Mouse (Mus musculus) kidney, embryonic 15.5 days (tissue): ENCODE results near the gene Gamt. TPM values are rescaled to one million over a fixed set of nuclear protein-coding genes. Genes with fewer than 3 reads are reported as not detected.

Experiments used
- ATAC-seq: fragments of 200-750 bp; cut with Nextera tagmentation; replicated peaks from 2 replicates; pipeline ENCODE4 v1.8.0; 2017; ENCODE audit warnings: moderate TSS enrichment; ENCODE audit not compliant: low FRiP score
- H3K27ac ChIP-seq: fragments of 300-500 bp; sonication (generic); 2 replicates; pipeline ENCODE4 v1.5.1; 2015; ENCODE audit warnings: mild to moderate bottlenecking, inconsistent platforms
- H3K27me3 ChIP-seq: fragments of 300-500 bp; sonication (generic); 2 replicates; pipeline ENCODE4 v1.6.1; 2015; ENCODE audit warnings: inconsistent platforms
- H3K36me3 ChIP-seq: fragments of 300-500 bp; sonication (generic); 2 replicates; pipeline ENCODE4 v1.6.1; 2015; ENCODE audit warnings: inconsistent platforms
- H3K4me1 ChIP-seq: fragments of 300-500 bp; sonication (generic); 2 replicates; pipeline ENCODE4 v1.6.1; 2015; ENCODE audit warnings: inconsistent platforms
- H3K4me2 ChIP-seq: fragments of 300-500 bp; sonication (generic); 2 replicates; pipeline ENCODE4 v1.6.1; 2015; ENCODE audit warnings: moderate library complexity, mild to moderate bottlenecking, inconsistent platforms
- H3K4me3 ChIP-seq: fragments of 300-500 bp; sonication (generic); replicated peaks from 2 replicates; pipeline ENCODE4 v1.5.1; 2015; ENCODE audit warnings: mild to moderate bottlenecking, inconsistent platforms
- H3K9ac ChIP-seq: fragments of 300-500 bp; sonication (generic); 2 replicates; pipeline ENCODE4 v1.6.1; 2015; ENCODE audit warnings: mild to moderate bottlenecking, inconsistent platforms
- H3K9me3 ChIP-seq: fragments of 300-500 bp; sonication (generic); replicated peaks from 2 replicates; pipeline ENCODE4 v1.6.1; 2016; ENCODE audit warnings: inconsistent platforms
- WGBS: fragments of 180-500 bp; shearing (Covaris S2); methylation state at CpG from one replicate; pipeline ENCODE4 v1.1.7; 2015; ENCODE audit warnings: mixed read lengths; 5-methylcytosine and 5-hydroxymethylcytosine counted together
- polyA plus RNA-seq: library from polyadenylated mRNA; unstranded; fragments of >200 nt; fragmentation: Nextera tagmentation; extraction: Ambion mirVana; gene quantifications from 2 replicates; pipeline ENCODE4 v1.2.1, GENCODE M21; 2015

Gene Gamt
- 34.2 and 37.0 TPM in 2 replicates for polyA plus RNA-seq

DNA sequence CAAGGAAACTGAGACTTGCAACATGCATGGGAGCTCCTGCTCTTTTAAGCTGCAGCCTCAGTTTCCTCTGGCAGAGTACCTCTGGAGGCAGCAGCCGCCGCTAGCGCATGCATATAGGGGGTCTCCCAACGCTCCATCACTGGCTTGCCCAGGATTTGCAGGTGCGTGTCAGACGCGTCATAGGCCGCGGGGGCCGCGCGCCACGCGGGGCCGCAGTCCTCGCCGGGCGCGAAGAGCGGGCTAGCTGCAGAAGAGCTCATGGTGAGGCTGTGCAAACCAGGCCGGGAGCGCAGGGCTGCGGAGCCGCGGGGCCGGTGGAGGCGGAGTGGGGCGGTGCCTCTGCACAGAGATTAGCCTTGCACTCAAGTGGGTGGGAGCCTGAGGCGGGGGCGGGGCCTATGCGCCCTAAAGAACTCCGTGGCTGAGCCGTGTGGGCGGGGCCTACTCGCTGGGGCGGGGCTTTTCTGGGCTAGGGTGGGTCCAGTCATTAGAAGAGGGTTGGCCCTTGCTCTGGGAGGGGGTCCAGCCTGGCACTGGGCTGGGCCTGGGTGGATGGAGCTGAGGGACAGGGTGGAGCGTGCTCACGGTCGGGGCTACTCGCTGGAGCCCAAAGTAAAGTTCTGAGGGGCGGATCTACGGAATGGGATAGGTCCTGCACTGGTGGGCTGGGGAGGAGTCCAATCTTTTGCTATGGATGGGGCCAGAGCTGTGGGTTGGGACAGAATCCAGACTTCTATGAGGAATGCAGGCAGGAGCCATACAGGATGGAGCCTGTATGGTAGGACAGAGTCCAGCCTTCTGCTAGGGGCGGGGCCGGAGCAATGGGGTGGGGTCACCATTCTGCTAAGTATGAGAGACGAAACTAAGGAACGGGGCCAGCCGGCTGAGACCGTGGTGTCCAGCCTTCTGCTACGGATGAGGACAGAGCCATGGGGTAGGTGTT lies at the start of gene Gamt, which contains the start of gene Dazap1:
TSS of gene Gamt (minus strand) at position 371 of the 943 bp plus-strand sequence.
TSS of gene Dazap1 (plus strand) at position 845 of the 943 bp plus-strand sequence.
- peak within 1 kb of the TSS; percentile 55 for H3K4me3 ChIP-seq
- peak within 1 kb of the TSS; percentile 96 for H3K4me2 ChIP-seq
- no peaks in the 10 kb centered on the region for H3K9me3 ChIP-seq
- peak within 1 kb of the TSS; percentile 63 for H3K9ac ChIP-seq
- WGBS: under 1% methylated on average over 49 of the region's 49 CpGs
- peak; percentile 92 for ATAC-seq
- H3K27ac ChIP-seq: peak within 1 kb of the TSS; percentile 99
- peaks cover 46% of the 10 kb centered on the region for H3K4me1 ChIP-seq
- no peaks in the 10 kb centered on the region for H3K27me3 ChIP-seq
- peaks cover 32% of the 10 kb centered on the region for H3K36me3 ChIP-seq

DNA sequence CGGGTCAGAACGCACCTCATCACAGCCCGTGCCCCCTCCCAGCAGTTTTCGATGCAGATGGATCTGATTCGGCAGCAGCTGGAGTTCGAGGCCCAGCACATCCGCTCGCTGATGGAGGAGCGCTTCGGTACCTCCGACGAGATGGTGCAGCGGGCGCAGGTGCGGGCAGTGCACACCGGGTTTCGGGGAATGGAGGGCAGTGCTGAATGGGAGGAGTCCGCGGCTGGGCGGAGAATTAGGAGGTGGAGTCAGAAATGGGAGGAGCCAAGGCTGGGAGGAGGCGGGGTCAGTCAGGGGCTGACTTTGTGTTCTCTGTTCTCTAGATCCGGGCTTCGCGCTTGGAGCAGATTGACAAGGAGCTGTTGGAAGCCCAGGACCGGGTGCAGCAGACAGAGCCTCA lies 44.0 kb upstream of the Gamt start:
- Histone ChIP-seq H3K27ac (no peak overlapping the region), H3K4me1 (peaks cover 18% of the 10 kb centered on the region), H3K27me3 (peaks cover 79% of the 10 kb centered on the region), H3K9me3 (no peaks in the 10 kb centered on the region), H3K36me3 (no peaks in the 10 kb centered on the region), H3K9ac (no peak overlapping the region), H3K4me3 (peak overlapping the region; percentile 34), H3K4me2 (peak overlapping the region; percentile 56)
- 10% methylated on average over 25 of the region's 25 CpGs for WGBS
- peak; percentile 34 for ATAC-seq

- Histone ChIP-seq H3K9ac (no peak overlapping the region), H3K4me2 (peak overlapping the region; percentile 56), H3K27me3 (peaks cover 83% of the 10 kb centered on the region), H3K4me1 (peaks cover 18% of the 10 kb centered on the region), H3K4me3 (peak overlapping the region; percentile 34), H3K27ac (no peak overlapping the region), H3K36me3 (no peaks in the 10 kb centered on the region), H3K9me3 (no peaks in the 10 kb centered on the region)
- WGBS: 22% methylated on average over 12 of the region's 12 CpGs
- no peak for ATAC-seq
These were observed 43.6 kb upstream of the Gamt start for GRCm38 (mm10) chr10:80304458-80304857.

- WGBS: 12% methylated on average over 9 of the region's 9 CpGs
- Histone ChIP-seq H3K27me3 (peaks cover 98% of the 10 kb centered on the region), H3K27ac (no peak overlapping the region), H3K4me3 (0 out of 2 replicates have a peak overlapping the region, but pooled peaks have one; percentile 4), H3K4me1 (peaks cover 26% of the 10 kb centered on the region), H3K9ac (0 out of 2 replicates have a peak overlapping the region, but pooled peaks have one; percentile 17), H3K36me3 (no peaks in the 10 kb centered on the region), H3K9me3 (no peaks in the 10 kb centered on the region), H3K4me2 (peak overlapping the region; percentile 26)
- ATAC-seq: peak; percentile 53
These were observed 41.7 kb upstream of the Gamt start for GRCm38 (mm10) chr10:80302471-80302881.

DNA sequence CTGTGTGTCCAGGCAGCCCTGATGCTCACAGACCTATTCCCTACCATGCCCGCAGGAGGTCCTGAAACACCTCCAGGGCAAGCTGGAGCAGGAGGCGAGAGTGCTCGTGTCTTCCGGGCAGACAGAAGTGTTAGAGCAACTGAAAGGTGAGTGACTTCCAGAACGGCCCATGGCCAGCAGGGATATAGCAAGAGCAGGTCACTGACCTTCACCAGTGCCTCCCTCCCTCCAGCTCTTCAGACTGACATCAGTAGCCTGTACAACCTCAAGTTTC lies 41.2 kb upstream of the Gamt start:
- ATAC-seq: no peak
- Histone ChIP-seq H3K4me1 (peaks cover 26% of the 10 kb centered on the region), H3K27me3 (peaks cover 98% of the 10 kb centered on the region), H3K9ac (no peak overlapping the region), H3K9me3 (no peaks in the 10 kb centered on the region), H3K4me3 (0 out of 2 replicates have a peak overlapping the region, but pooled peaks have one; percentile 4), H3K4me2 (peak overlapping the region; percentile 26), H3K27ac (no peak overlapping the region), H3K36me3 (no peaks in the 10 kb centered on the region)
- WGBS: 57% methylated on average over 5 of the region's 5 CpGs

GRCm38 (mm10) chr10:80301256-80302081 lies 40.7 kb upstream of the Gamt start:
- H3K27ac ChIP-seq: no peak overlapping the region

DNA sequence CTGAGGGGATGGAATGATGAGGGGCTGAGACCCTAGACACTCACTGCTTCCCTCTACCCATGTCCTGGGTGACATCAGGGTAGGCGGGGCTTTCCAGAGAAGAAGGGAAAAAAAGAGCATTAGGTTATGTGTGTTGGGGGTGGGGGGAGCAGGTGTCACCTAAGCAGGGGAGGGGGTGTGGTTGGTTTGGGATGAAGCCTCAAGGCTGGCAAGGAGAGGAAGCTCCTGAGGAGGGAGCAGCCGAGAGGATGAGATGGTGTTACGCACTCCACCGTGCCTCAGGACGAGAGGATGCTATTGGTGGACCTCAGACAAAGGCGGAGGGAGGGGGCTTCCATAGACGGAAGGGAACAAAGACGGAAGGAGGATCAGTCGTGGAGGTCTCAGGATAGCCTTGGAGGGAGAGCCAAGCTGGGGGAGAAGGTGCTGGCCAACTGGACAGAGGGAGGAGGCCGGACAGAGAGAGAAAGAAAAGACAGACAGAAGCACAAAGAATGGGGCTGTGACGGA lies 39.9 kb upstream of the Gamt start:
- H3K27me3 ChIP-seq: peaks cover 91% of the 10 kb centered on the region

More at GRCm38 (mm10) chr10:80301256-80302081, 40.7 kb upstream of the Gamt start:
- no peak overlapping the region for H3K4me2 ChIP-seq
- no peaks in the 10 kb centered on the region for H3K36me3 ChIP-seq
- no peak overlapping the region for H3K9ac ChIP-seq
- ATAC-seq: no peak
- no peaks in the 10 kb centered on the region for H3K9me3 ChIP-seq
- H3K4me1 ChIP-seq: peaks cover 31% of the 10 kb centered on the region
- H3K27me3 ChIP-seq: peaks cover 98% of the 10 kb centered on the region
- H3K4me3 ChIP-seq: no peak overlapping the region
- 80% methylated on average over 10 of the region's 10 CpGs for WGBS

GRCm38 (mm10) chr10:80299824-80300223 lies 39.0 kb upstream of the Gamt start:
- no peak overlapping the region for H3K9ac ChIP-seq
- 52% methylated on average over 10 of the region's 10 CpGs for WGBS
- H3K4me3 ChIP-seq: no peak overlapping the region
- no peak for ATAC-seq
- H3K36me3 ChIP-seq: peaks cover 3% of the 10 kb centered on the region
- H3K4me2 ChIP-seq: no peak overlapping the region
- H3K9me3 ChIP-seq: no peaks in the 10 kb centered on the region
- H3K27me3 ChIP-seq: peaks cover 82% of the 10 kb centered on the region
- no peak overlapping the region for H3K27ac ChIP-seq
- H3K4me1 ChIP-seq: peaks cover 44% of the 10 kb centered on the region

More for the DNA sequence above, 39.9 kb upstream of the Gamt start:
- H3K4me1 ChIP-seq: peaks cover 38% of the 10 kb centered on the region
- 26% methylated on average over 11 of the region's 11 CpGs for WGBS
- H3K9me3 ChIP-seq: no peaks in the 10 kb centered on the region
- H3K36me3 ChIP-seq: no peaks in the 10 kb centered on the region
- no peak overlapping the region for H3K9ac ChIP-seq
- no peak for ATAC-seq
- no peak overlapping the region for H3K4me2 ChIP-seq
- no peak overlapping the region for H3K4me3 ChIP-seq
- no peak overlapping the region for H3K27ac ChIP-seq

GRCm38 (mm10) chr10:80299301-80299700 lies 38.5 kb upstream of the Gamt start:
- Histone ChIP-seq H3K27me3 (peaks cover 77% of the 10 kb centered on the region), H3K9me3 (no peaks in the 10 kb centered on the region)
- WGBS: 7% methylated on average over 15 of the region's 15 CpGs

DNA sequence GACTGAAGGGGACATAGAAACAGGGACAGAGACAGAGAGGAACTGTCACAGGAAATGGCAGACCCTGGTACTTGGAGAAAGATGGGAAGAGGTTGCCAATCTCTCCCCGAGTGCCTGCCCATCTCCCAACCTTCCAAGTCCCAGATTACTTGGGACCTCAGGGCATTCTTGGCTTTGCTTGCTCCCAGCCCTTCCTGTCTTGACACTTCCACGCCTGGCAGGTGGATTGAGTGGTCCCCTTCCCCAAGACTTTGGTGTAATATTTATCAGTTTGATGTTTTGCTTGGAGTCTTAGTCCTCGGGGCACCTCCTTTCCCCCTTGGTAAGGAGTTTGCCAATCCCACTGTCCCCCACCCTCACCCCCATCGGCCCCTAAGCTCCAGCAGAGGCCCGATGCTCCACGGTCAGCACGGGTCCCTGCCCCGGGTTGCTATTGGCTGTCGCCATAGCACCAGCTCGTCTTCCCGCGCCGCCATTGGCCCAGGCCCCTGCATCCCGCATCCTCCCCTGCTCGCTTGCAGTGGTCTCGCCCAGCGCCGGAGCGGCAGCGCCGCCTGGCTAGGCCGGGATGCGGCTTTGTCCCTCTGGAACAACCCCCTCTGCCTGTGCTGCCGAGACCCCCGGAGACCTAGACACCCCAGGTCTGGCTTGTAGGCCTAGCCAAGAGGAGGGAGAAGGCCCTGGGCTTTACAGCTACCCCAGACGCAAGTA lies 37.9 kb upstream of the Gamt start:
- ATAC-seq: no peak
- H3K36me3 ChIP-seq: peaks cover 14% of the 10 kb centered on the region
- H3K4me3 ChIP-seq: peak overlapping the region; percentile 18
- no peaks in the 10 kb centered on the region for H3K9me3 ChIP-seq
- peak overlapping the region; percentile 39 for H3K4me2 ChIP-seq
- peaks cover 71% of the 10 kb centered on the region for H3K27me3 ChIP-seq
- no peak overlapping the region for H3K27ac ChIP-seq
- peaks cover 53% of the 10 kb centered on the region for H3K4me1 ChIP-seq
- 4% methylated on average over 26 of the region's 26 CpGs for WGBS
- no peak overlapping the region for H3K9ac ChIP-seq

More at GRCm38 (mm10) chr10:80299301-80299700, 38.5 kb upstream of the Gamt start:
- ATAC-seq: no peak
- Histone ChIP-seq H3K9ac (no peak overlapping the region), H3K27ac (no peak overlapping the region), H3K4me1 (peaks cover 47% of the 10 kb centered on the region), H3K36me3 (peaks cover 8% of the 10 kb centered on the region), H3K4me3 (peak overlapping the region; percentile 18), H3K4me2 (peak overlapping the region; percentile 39)

DNA sequence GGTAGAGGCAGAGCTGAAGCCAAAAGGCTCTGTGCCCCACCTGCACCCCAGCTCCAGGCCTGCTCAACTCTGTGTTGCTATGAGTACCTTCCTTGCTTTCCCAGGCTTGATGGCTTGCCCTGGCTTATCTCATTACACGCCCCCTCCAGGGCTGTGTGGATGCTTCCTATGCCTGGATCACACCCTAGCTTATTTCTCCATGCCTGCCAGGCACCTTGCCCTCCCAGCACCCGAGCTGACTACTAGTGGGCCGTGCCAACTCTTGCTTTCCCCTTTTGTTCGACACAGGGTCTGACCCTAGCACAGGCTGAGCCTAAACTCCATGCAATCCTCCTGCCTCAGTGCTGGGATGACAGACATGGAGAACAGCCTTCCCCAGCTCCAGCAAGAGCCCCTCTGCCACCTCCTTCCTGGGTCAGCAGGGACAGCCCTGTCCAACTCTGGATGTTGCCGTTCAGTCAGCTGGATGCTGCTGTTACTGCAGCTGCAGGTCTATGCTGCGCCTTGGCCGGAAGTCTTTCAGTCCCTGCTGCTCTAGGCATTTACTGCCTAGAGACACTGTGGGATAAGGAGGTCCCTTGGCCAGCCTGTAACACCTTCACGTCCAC lies 36.8 kb upstream of the Gamt start:
- 64% methylated on average over 8 of the region's 8 CpGs for WGBS
- Histone ChIP-seq H3K36me3 (peaks cover 20% of the 10 kb centered on the region), H3K9me3 (no peaks in the 10 kb centered on the region), H3K4me2 (no peak overlapping the region), H3K4me3 (no peak overlapping the region), H3K27ac (no peak overlapping the region), H3K27me3 (peaks cover 62% of the 10 kb centered on the region), H3K9ac (no peak overlapping the region), H3K4me1 (peaks cover 58% of the 10 kb centered on the region)
- no peak for ATAC-seq
